Mouse (Mus musculus): ENCODE data around the gene Mxi1. TPM values are rescaled to one million over a fixed set of nuclear protein-coding genes. Genes with fewer than 3 reads are reported as not detected.

Mxi1 gene
- polyA plus RNA-seq, 2 experiments from 2014 or later = 4.7 to 4.9 TPM

- ATAC-seq = no peak
Observed at GRCm38 (mm10) chr19:53303382-53303781, 6.9 kb upstream of the Mxi1 start.

- no peak for ATAC-seq
Observed at GRCm38 (mm10) chr19:53305621-53306020, 4.7 kb upstream of the Mxi1 start.

- ATAC-seq = no peak
Observed at GRCm38 (mm10) chr19:53306706-53307105, 3.6 kb upstream of the Mxi1 start.

GRCm38 (mm10) chr19:53307219-53307618 is 3.1 kb upstream of the Mxi1 start:
- ATAC-seq = no peak

GRCm38 (mm10) chr19:53309631-53310030 is 687 bp upstream of the Mxi1 start:
- no peak for ATAC-seq

- ATAC-seq = no peak
Observed at GRCm38 (mm10) chr19:53310771-53311523, 629 bp downstream of the Mxi1 start.

GRCm38 (mm10) chr19:53311524-53312335 is 1.4 kb downstream of the Mxi1 start:
- ATAC-seq = no peak

GRCm38 (mm10) chr19:53312336-53312871 is 2.1 kb downstream of the Mxi1 start:
- ATAC-seq = no peak

GRCm38 (mm10) chr19:53312951-53313683 is 2.8 kb downstream of the Mxi1 start:
- ATAC-seq = peak; percentile 50

- peak; percentile 73 for ATAC-seq
Observed at GRCm38 (mm10) chr19:53313684-53314443, 3.5 kb downstream of the Mxi1 start.

- no peak for ATAC-seq
Observed at GRCm38 (mm10) chr19:53314530-53315208, 4.4 kb downstream of the Mxi1 start.

- no peak for ATAC-seq
Observed at GRCm38 (mm10) chr19:53315209-53315654, 4.9 kb downstream of the Mxi1 start.

- no peak for ATAC-seq
Observed at GRCm38 (mm10) chr19:53316105-53316504, 5.8 kb downstream of the Mxi1 start.

- ATAC-seq = no peak
Observed at GRCm38 (mm10) chr19:53316963-53317362, 6.6 kb downstream of the Mxi1 start.

GRCm38 (mm10) chr19:53318143-53319132 is 8.1 kb downstream of the Mxi1 start:
- ATAC-seq = no peak

GRCm38 (mm10) chr19:53320264-53321110 is 10.2 kb downstream of the Mxi1 start:
- ATAC-seq = no peak

- no peak for ATAC-seq
Observed at GRCm38 (mm10) chr19:53321273-53321672, 11.0 kb downstream of the Mxi1 start.

- ATAC-seq = no peak
Observed at GRCm38 (mm10) chr19:53322438-53323048, 12.2 kb downstream of the Mxi1 start.

- ATAC-seq = no peak
Observed at GRCm38 (mm10) chr19:53324866-53325265, 14.5 kb downstream of the Mxi1 start.
